Mouse (Mus musculus): ENCODE measurements at regions not wholly inside any gene's neighbourhood (a gene's known extent, or its start where the extent isn't known, plus 50 kb on each side); places are given as distances from the start of the nearest gene placed in this dataset.
A peak's percentile ranks its signal among the peaks of the same experiment; 100 is the strongest.
"Not testable (repeated sequence)": the region's sequence is repeated elsewhere in the genome, so short reads cannot be mapped to it uniquely, and the experiment has no call there.

GRCm38 (mm10) chr12:20415397-20415796 is 461.1 kb downstream of the Gm21863 start:
- H3K27me3 ChIP-seq (ENCODE audit: control insufficient read depth, insufficient read depth, low read length); H3K27ac ChIP-seq (replicated peaks; ENCODE audit: low read depth, low read length); H3K4me3 ChIP-seq (replicated peaks; ENCODE audit: low read length); ATAC-seq (ENCODE audit: low FRiP score, low read depth); H3K9ac ChIP-seq (ENCODE audit: low read depth, low read length, severe bottlenecking); H3K4me1 ChIP-seq (ENCODE audit: control insufficient read depth, insufficient read depth, low read length); DNase-seq (ENCODE audit: low spot score); H3K9me3 ChIP-seq (ENCODE audit: control insufficient read depth, low read length); H3K36me3 ChIP-seq (ENCODE audit: control insufficient read depth, insufficient read depth, low read length); H3K4me2 ChIP-seq (replicated peaks; ENCODE audit: low read depth, low read length, severe bottlenecking): not testable (repeated sequence)
- 4% methylated on average over 10 of the region's 42 CpGs for WGBS

- H3K27me3 ChIP-seq (ENCODE audit: control insufficient read depth, insufficient read depth, low read length); H3K36me3 ChIP-seq (ENCODE audit: control insufficient read depth, insufficient read depth, low read length); H3K4me3 ChIP-seq (replicated peaks; ENCODE audit: low read length); H3K4me1 ChIP-seq (ENCODE audit: control insufficient read depth, insufficient read depth, low read length); H3K9ac ChIP-seq (ENCODE audit: low read depth, low read length, severe bottlenecking); H3K27ac ChIP-seq (replicated peaks; ENCODE audit: low read depth, low read length); ATAC-seq (ENCODE audit: low FRiP score, low read depth); DNase-seq (ENCODE audit: low spot score); H3K4me2 ChIP-seq (replicated peaks; ENCODE audit: low read depth, low read length, severe bottlenecking); H3K9me3 ChIP-seq (ENCODE audit: control insufficient read depth, low read length): not testable (repeated sequence)
- WGBS = 88% methylated on average over 3 of the region's 4 CpGs
Observed at GRCm38 (mm10) chr12:20426359-20426758, 472.1 kb downstream of the Gm21863 start.

GRCm38 (mm10) chr12:20464585-20464984 is 510.3 kb downstream of the Gm21863 start:
- 62% methylated on average over 1 of the region's 1 CpGs for WGBS
- DNase-seq (ENCODE audit: low spot score) = peak; percentile 2

More at GRCm38 (mm10) chr12:20464585-20464984, 510.3 kb downstream of the Gm21863 start:
- not testable (repeated sequence) for ATAC-seq (ENCODE audit: low FRiP score, low read depth); H3K4me3 ChIP-seq (replicated peaks; ENCODE audit: low read length); H3K4me1 ChIP-seq (ENCODE audit: control insufficient read depth, insufficient read depth, low read length); H3K9me3 ChIP-seq (ENCODE audit: control insufficient read depth, low read length); H3K36me3 ChIP-seq (ENCODE audit: control insufficient read depth, insufficient read depth, low read length); H3K9ac ChIP-seq (ENCODE audit: low read depth, low read length, severe bottlenecking); H3K4me2 ChIP-seq (replicated peaks; ENCODE audit: low read depth, low read length, severe bottlenecking); H3K27me3 ChIP-seq (ENCODE audit: control insufficient read depth, insufficient read depth, low read length); H3K27ac ChIP-seq (replicated peaks; ENCODE audit: low read depth, low read length)
